Mouse (Mus musculus) olfactory bulb, adult 2 months (tissue): ENCODE results near the gene Rwdd3.

Source experiments
- CTCF ChIP-seq: fragments of 200-500 bp; IDR thresholded peaks from 2 replicates; pipeline ENCODE4 v1.5.1; 2012; ENCODE audit warnings: low read depth, mild to moderate bottlenecking, low read length, moderate library complexity; ENCODE audit not compliant: insufficient read depth
- POLR2A ChIP-seq: fragments of 200-500 bp; IDR thresholded peaks from 2 replicates; pipeline ENCODE4 v1.6.1; 2012; ENCODE audit warnings: mild to moderate bottlenecking, low read depth, low read length, moderate library complexity; ENCODE audit not compliant: insufficient read depth

GRCm38 (mm10) chr3:121201012-121201747, 29.7 kb upstream of the Rwdd3 start:
- TF ChIP-seq CTCF (no peak), POLR2A (no peak)
